Comparison of ENCODE assay signal across 8 mouse cellular contexts in the genomic region with DNA sequence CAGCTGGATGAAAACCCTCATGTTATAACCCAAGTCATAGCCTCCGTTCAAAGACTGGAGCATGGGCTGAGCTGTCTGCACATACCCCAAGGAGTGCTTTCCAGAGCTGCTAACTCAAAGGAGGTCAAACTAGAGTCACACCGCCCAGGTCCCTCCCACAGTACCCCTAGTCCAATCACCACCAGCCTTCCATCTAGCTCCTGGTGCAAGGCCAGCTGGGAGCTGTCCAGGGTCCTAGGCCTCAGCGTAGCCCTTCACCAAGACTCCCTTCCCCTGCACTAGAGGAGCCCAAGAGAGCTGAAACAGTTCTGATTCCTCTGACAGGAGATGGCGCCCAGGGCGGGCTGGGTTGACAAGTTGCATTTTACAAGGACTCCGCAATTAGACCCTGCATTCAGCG. TPM values are rescaled to one million over a fixed set of nuclear protein-coding genes. Genes with fewer than 3 reads are reported as not detected.
DNase-seq lines count a peak whose midpoint lies in the region; ATAC-seq and TF ChIP-seq lines count a peak whose summit lies in the region.

No protein-coding gene starts in this region.

- WGBS in embryonic facial prominence, embryonic 13.5 days, result 1% methylated on average over 7 of the region's 7 CpGs
- 4% methylated on average over 7 of the region's 7 CpGs for WGBS in heart, embryonic 13.5 days
- 3% methylated on average over 7 of the region's 7 CpGs for WGBS in kidney, embryonic 14.5 days
- 2% methylated on average over 7 of the region's 7 CpGs for WGBS in lung, embryonic 14.5 days

- DNase-seq in 3T3-L1 (ENCODE audit: low read depth, low spot score), result peak; percentile 77
- peak; percentile 86 for DNase-seq in NIH3T3 (ENCODE audit: low read depth)
- peak; percentile 96 for DNase-seq in lung, embryonic 14.5 days
- peak; percentile 81 for DNase-seq in right cerebral cortex, postnatal 10 days (ENCODE audit: low spot score in 2 of 2)

- no peak overlapping the region for H3K4me2 ChIP-seq in embryonic facial prominence, embryonic 13.5 days
- no peak overlapping the region for H3K4me2 ChIP-seq in heart, embryonic 13.5 days
- H3K4me2 ChIP-seq in kidney, embryonic 14.5 days (replicated peaks; ENCODE audit: low read depth, low read length), result no peak overlapping the region
- no peak overlapping the region for H3K4me2 ChIP-seq in lung, embryonic 14.5 days

- H3K36me3 ChIP-seq in embryonic facial prominence, embryonic 13.5 days, result no peaks in the 10 kb centered on the region
- H3K36me3 ChIP-seq in heart, embryonic 13.5 days, result no peaks in the 10 kb centered on the region
- H3K36me3 ChIP-seq in kidney, embryonic 14.5 days (ENCODE audit: control insufficient read depth, insufficient read depth, low read length), result no peaks in the 10 kb centered on the region
- H3K36me3 ChIP-seq in lung, embryonic 14.5 days (ENCODE audit: insufficient read depth), result no peaks in the 10 kb centered on the region

- no peaks in the 10 kb centered on the region for H3K9me3 ChIP-seq in embryonic facial prominence, embryonic 13.5 days
- no peaks in the 10 kb centered on the region for H3K9me3 ChIP-seq in heart, embryonic 13.5 days
- H3K9me3 ChIP-seq in kidney, embryonic 14.5 days (ENCODE audit: control insufficient read depth, low read length), result no peaks in the 10 kb centered on the region
- no peaks in the 10 kb centered on the region for H3K9me3 ChIP-seq in lung, embryonic 14.5 days (ENCODE audit: low read depth, low read length)

- H3K27ac ChIP-seq in embryonic facial prominence, embryonic 13.5 days, result no peak overlapping the region
- no peak overlapping the region for H3K27ac ChIP-seq in heart, embryonic 13.5 days (replicated peaks)
- H3K27ac ChIP-seq in kidney, embryonic 14.5 days (ENCODE audit: low read depth, low read length), result no peak overlapping the region
- no peak overlapping the region for H3K27ac ChIP-seq in lung, embryonic 14.5 days (ENCODE audit: low read depth)

- H3K4me3 ChIP-seq in embryonic facial prominence, embryonic 13.5 days, result no peak overlapping the region
- H3K4me3 ChIP-seq in heart, embryonic 13.5 days, result no peak overlapping the region
- H3K4me3 ChIP-seq in kidney, embryonic 14.5 days (ENCODE audit: low read length), result no peak overlapping the region
- H3K4me3 ChIP-seq in lung, embryonic 14.5 days (ENCODE audit: low read depth, low read length), result no peak overlapping the region

- peaks cover 6% of the 10 kb centered on the region; the same call in 1 of the 2 replicates for H3K27me3 ChIP-seq in embryonic facial prominence, embryonic 13.5 days
- 0 out of 2 replicates have a peak, but pooled peaks cover 20% of the 10 kb centered on the region for H3K27me3 ChIP-seq in heart, embryonic 13.5 days (replicated peaks)
- H3K27me3 ChIP-seq in kidney, embryonic 14.5 days (ENCODE audit: control insufficient read depth, insufficient read depth, low read length), result no peaks in the 10 kb centered on the region
- H3K27me3 ChIP-seq in lung, embryonic 14.5 days (ENCODE audit: insufficient read depth, low read length), result no peaks in the 10 kb centered on the region

- peaks cover 4% of the 10 kb centered on the region; the same call in 1 of the 2 replicates for H3K4me1 ChIP-seq in embryonic facial prominence, embryonic 13.5 days
- no peaks in the 10 kb centered on the region for H3K4me1 ChIP-seq in heart, embryonic 13.5 days
- peaks cover 5% of the 10 kb centered on the region; the same call in 1 of the 2 replicates for H3K4me1 ChIP-seq in kidney, embryonic 14.5 days (ENCODE audit: control insufficient read depth, insufficient read depth, low read length)
- no peaks in the 10 kb centered on the region for H3K4me1 ChIP-seq in lung, embryonic 14.5 days (ENCODE audit: insufficient read depth)

- H3K9ac ChIP-seq in embryonic facial prominence, embryonic 13.5 days, result no peak overlapping the region
- no peak overlapping the region for H3K9ac ChIP-seq in heart, embryonic 13.5 days
- H3K9ac ChIP-seq in kidney, embryonic 14.5 days (ENCODE audit: low read depth, low read length), result no peak overlapping the region
- H3K9ac ChIP-seq in lung, embryonic 14.5 days, result no peak overlapping the region

- peak; percentile 21; the same call in 1 of the 2 replicates for TF ChIP-seq CTCF in lung, embryonic 14.5 days (IDR thresholded peaks at IDR 0.05; ENCODE audit: low read depth)

- peak; percentile 75 for ATAC-seq in embryonic facial prominence, embryonic 13.5 days (ENCODE audit: insufficient number of reproducible peaks, insufficient read depth, low FRiP score, low TSS enrichment, low read depth)
- ATAC-seq in heart, embryonic 13.5 days (ENCODE audit: extremely low read depth, insufficient number of reproducible peaks, low FRiP score, low TSS enrichment), result peak; percentile 85; the same call in 1 of the 2 replicates
- ATAC-seq in kidney, embryonic 14.5 days (ENCODE audit: low FRiP score, low TSS enrichment), result peak; percentile 96
- ATAC-seq in lung, embryonic 14.5 days (ENCODE audit: insufficient read depth), result peak; percentile 98
- no peak for ATAC-seq in inflammation-experienced regulatory T-cells, adult 6 months

RNA-seq across cellular contexts. Expression of a gene that starts 18.0 kb away (rescaled TPM):
- 0.13 and 0.23 TPM in 2 replicates for polyA plus RNA-seq in embryonic facial prominence, embryonic 13.5 days (2015; fragmentation: Nextera tagmentation; extraction: Ambion mirVana)
- polyA plus RNA-seq in heart, embryonic 13.5 days (2015; fragmentation: Nextera tagmentation; extraction: Ambion mirVana), result not detected in 2 replicates
- polyA plus RNA-seq in kidney, embryonic 14.5 days (2014; fragmentation: Nextera tagmentation; extraction: Ambion mirVana), result 0.10 and 0.16 TPM in 2 replicates
- not detected in 2 replicates for polyA plus RNA-seq in lung, embryonic 14.5 days (2014; fragmentation: Nextera tagmentation; extraction: Ambion mirVana)
- not detected for polyA plus RNA-seq in inflammation-experienced regulatory T-cells, adult 6 months (2017; shearing (Covaris generic))
